Mouse (Mus musculus) limb, embryonic 15.5 days (tissue): ENCODE data around the gene Tjp3. TPM values are rescaled to one million over a fixed set of nuclear protein-coding genes. Genes with fewer than 3 reads are reported as not detected.

ENCODE experiments used
- ATAC-seq: fragments of 200-750 bp; cut with Nextera tagmentation; 2 replicates; pipeline ENCODE4 v1.8.0; 2017; ENCODE audit warnings: low read depth, moderate TSS enrichment; ENCODE audit not compliant: insufficient number of reproducible peaks, low FRiP score, low TSS enrichment
- H3K27ac ChIP-seq: fragments of 300-500 bp; sonication (generic); 2 replicates; pipeline ENCODE4 v1.5.1; 2015; ENCODE audit warnings: moderate library complexity, mild to moderate bottlenecking, inconsistent platforms
- H3K27me3 ChIP-seq: fragments of 300-500 bp; sonication (generic); 2 replicates; pipeline ENCODE4 v1.6.1; 2015; ENCODE audit warnings: inconsistent platforms
- H3K36me3 ChIP-seq: fragments of 300-500 bp; sonication (generic); 2 replicates; pipeline ENCODE4 v1.6.1; 2015; ENCODE audit warnings: inconsistent platforms
- H3K4me1 ChIP-seq: fragments of 300-500 bp; sonication (generic); 2 replicates; pipeline ENCODE4 v1.6.1; 2015; ENCODE audit warnings: inconsistent platforms
- H3K4me2 ChIP-seq: fragments of 300-500 bp; sonication (generic); 2 replicates; pipeline ENCODE4 v1.6.1; 2015; ENCODE audit warnings: mild to moderate bottlenecking, inconsistent platforms
- H3K4me3 ChIP-seq: fragments of 300-500 bp; sonication (generic); 2 replicates; pipeline ENCODE4 v1.5.1; 2015; ENCODE audit warnings: mild to moderate bottlenecking, inconsistent platforms
- H3K9ac ChIP-seq: fragments of 300-500 bp; sonication (generic); 2 replicates; pipeline ENCODE4 v1.6.1; 2015; ENCODE audit warnings: inconsistent platforms
- H3K9me3 ChIP-seq: fragments of 300-500 bp; sonication (generic); 2 replicates; pipeline ENCODE4 v1.6.1; 2016; ENCODE audit warnings: inconsistent platforms
- WGBS: fragments of 180-500 bp; shearing (Covaris S2); methylation state at CpG from one replicate; pipeline ENCODE4 v1.1.7; 2015; 5-methylcytosine and 5-hydroxymethylcytosine counted together
- polyA plus RNA-seq: library from polyadenylated mRNA; unstranded; fragments of >200 nt; fragmentation: Nextera tagmentation; extraction: Ambion mirVana; gene quantifications from 2 replicates; pipeline ENCODE4 v1.2.1, GENCODE M21; 2015

Tjp3 gene
- polyA plus RNA-seq, 1 experiment from 2014 or later = 9.9 TPM

- Histone ChIP-seq H3K27me3 (no peaks in the 10 kb centered on the region), H3K36me3 (peaks cover 62% of the 10 kb centered on the region), H3K9me3 (no peaks in the 10 kb centered on the region), H3K4me3 (peak overlapping the region; percentile 99; the same call in 1 of the 2 replicates), H3K9ac (no peak overlapping the region), H3K4me2 (0 out of 2 replicates have a peak overlapping the region, but pooled peaks have one; percentile 74), H3K27ac (peak overlapping the region; percentile 92), H3K4me1 (peaks cover 53% of the 10 kb centered on the region)
- WGBS = 87% methylated on average over 13 of the region's 13 CpGs
- no peak for ATAC-seq
Observed at GRCm38 (mm10) chr10:81318589-81319329, 27.4 kb upstream of the Tjp3 start.

DNA sequence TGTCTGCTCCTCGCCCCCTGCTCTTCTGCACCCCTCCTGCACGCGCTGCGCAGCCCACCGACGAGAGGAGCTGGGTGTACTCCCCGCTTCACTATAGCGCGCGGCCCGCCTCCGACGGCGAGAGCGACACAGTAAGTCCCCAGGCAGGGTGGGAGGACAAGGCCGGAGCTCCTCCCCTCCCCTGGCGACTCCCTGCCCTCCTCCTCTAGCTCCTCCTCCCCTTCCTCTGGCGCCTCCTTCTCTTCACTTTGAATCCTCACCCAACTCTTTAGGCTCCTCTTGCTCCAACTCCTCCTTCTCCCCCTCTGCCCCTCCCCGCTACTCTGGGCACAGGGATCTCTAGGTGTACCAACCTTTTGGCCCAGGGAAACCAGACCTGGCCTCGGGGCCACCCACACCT is 25.9 kb upstream of the Tjp3 start:
- H3K27ac ChIP-seq = peak overlapping the region; percentile 47; the same call in 1 of the 2 replicates
- peak overlapping the region; percentile 28 for H3K4me3 ChIP-seq
- peak overlapping the region; percentile 44 for H3K4me2 ChIP-seq
- ATAC-seq = no peak
- peaks cover 44% of the 10 kb centered on the region for H3K4me1 ChIP-seq
- 19% methylated on average over 19 of the region's 20 CpGs for WGBS
- no peaks in the 10 kb centered on the region for H3K27me3 ChIP-seq
- H3K36me3 ChIP-seq = peaks cover 62% of the 10 kb centered on the region
- H3K9ac ChIP-seq = peak overlapping the region; percentile 28; the same call in 1 of the 2 replicates
- no peaks in the 10 kb centered on the region for H3K9me3 ChIP-seq

- peaks cover 37% of the 10 kb centered on the region for H3K4me1 ChIP-seq
- H3K9me3 ChIP-seq = no peaks in the 10 kb centered on the region
- peaks cover 68% of the 10 kb centered on the region for H3K36me3 ChIP-seq
- H3K27me3 ChIP-seq = no peaks in the 10 kb centered on the region
- ATAC-seq = no peak
- WGBS = 54% methylated on average over 16 of the region's 16 CpGs
- peak overlapping the region; percentile 47; the same call in 1 of the 2 replicates for H3K27ac ChIP-seq
- H3K4me3 ChIP-seq = peak overlapping the region; percentile 28
- peak overlapping the region; percentile 44 for H3K4me2 ChIP-seq
- H3K9ac ChIP-seq = peak overlapping the region; percentile 28; the same call in 1 of the 2 replicates
Observed at GRCm38 (mm10) chr10:81316338-81317060, 25.1 kb upstream of the Tjp3 start.

DNA sequence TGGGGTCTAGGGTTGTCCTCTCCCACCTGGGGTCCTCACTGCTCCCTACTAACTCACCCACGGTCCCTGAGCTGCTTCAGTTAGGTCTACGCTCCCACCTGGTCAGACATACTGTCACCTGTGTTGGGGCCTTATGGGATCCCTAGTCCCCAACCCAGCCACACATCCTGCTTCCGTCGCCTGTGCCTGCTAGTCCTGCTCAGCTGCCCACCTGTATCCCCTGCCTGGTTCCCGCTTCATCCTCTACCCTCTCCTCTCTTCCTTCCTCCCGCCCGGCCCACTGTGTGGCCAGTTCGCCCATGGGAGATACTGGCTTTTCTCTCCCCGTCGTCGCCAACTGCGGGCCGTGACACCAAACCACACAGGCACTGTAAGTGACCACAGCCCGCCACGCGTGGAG is 24.2 kb upstream of the Tjp3 start:
- no peak for ATAC-seq
- Histone ChIP-seq H3K36me3 (peaks cover 77% of the 10 kb centered on the region), H3K4me2 (no peak overlapping the region)

DNA sequence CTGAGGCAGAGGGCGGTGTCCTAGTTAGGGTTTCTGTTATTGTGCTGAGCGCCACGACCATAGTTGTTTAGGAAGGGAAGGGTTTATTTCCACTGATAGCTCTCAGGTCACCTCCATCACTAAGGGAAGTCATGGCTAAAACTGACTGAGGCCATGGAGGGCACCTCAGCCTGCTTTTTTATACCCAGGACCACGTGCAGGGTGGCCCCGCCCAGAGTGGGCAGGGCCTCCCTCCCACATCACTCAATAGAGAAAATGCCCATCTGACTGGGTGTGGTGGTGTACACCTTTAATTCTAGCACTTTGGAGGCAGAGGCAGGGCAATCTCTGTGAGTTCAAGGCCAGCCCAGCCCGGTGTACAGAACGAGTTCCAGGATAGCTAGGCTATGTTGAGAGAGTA is 22.8 kb upstream of the Tjp3 start:
- ATAC-seq = no peak

More for the DNA sequence above, 24.2 kb upstream of the Tjp3 start:
- Histone ChIP-seq H3K9me3 (no peaks in the 10 kb centered on the region), H3K4me3 (no peak overlapping the region), H3K27ac (no peak overlapping the region), H3K9ac (no peak overlapping the region), H3K4me1 (peaks cover 37% of the 10 kb centered on the region), H3K27me3 (no peaks in the 10 kb centered on the region)
- WGBS = 93% methylated on average over 16 of the region's 16 CpGs

GRCm38 (mm10) chr10:81313581-81313980 is 22.2 kb upstream of the Tjp3 start:
- no peak overlapping the region for H3K9ac ChIP-seq
- no peak overlapping the region for H3K4me2 ChIP-seq
- 91% methylated on average over 13 of the region's 13 CpGs for WGBS
- no peak for ATAC-seq
- no peaks in the 10 kb centered on the region for H3K9me3 ChIP-seq
- H3K4me1 ChIP-seq = peaks cover 22% of the 10 kb centered on the region
- no peak overlapping the region for H3K4me3 ChIP-seq
- peaks cover 95% of the 10 kb centered on the region for H3K36me3 ChIP-seq
- H3K27ac ChIP-seq = no peak overlapping the region
- H3K27me3 ChIP-seq = no peaks in the 10 kb centered on the region

More for the DNA sequence above, 22.8 kb upstream of the Tjp3 start:
- peaks cover 28% of the 10 kb centered on the region for H3K4me1 ChIP-seq
- H3K9ac ChIP-seq = no peak overlapping the region
- H3K27me3 ChIP-seq = no peaks in the 10 kb centered on the region
- H3K27ac ChIP-seq = no peak overlapping the region
- no peaks in the 10 kb centered on the region for H3K9me3 ChIP-seq
- H3K4me2 ChIP-seq = no peak overlapping the region
- peaks cover 90% of the 10 kb centered on the region for H3K36me3 ChIP-seq
- 83% methylated on average over 7 of the region's 7 CpGs for WGBS
- no peak overlapping the region for H3K4me3 ChIP-seq

DNA sequence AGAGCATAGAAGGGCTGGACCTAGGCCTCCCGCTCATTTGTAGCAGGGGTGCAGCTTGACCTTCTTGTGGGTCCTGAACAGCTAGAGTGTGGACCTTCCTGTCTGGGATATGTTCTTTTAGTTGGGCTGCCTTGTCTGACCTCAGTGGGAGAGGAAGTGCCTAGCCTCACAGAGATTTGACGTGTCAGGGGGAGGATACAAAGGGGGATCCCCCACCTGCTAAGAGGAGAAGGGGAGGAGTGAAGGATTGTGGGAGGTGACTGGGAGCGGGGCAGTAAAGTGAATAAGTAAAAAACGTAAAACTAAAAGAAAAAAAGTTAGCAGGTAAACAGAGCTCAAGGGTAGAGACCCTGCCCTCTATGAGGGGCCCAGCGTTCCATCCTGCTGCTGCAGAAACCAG is 18.2 kb upstream of the Tjp3 start:
- Histone ChIP-seq H3K36me3 (peaks cover 90% of the 10 kb centered on the region), H3K9me3 (0 out of 2 replicates have a peak, but pooled peaks cover 3% of the 10 kb centered on the region), H3K4me2 (no peak overlapping the region), H3K27ac (no peak overlapping the region), H3K9ac (no peak overlapping the region), H3K4me3 (no peak overlapping the region), H3K27me3 (no peaks in the 10 kb centered on the region), H3K4me1 (0 out of 2 replicates have a peak, but pooled peaks cover 2% of the 10 kb centered on the region)
- 91% methylated on average over 5 of the region's 5 CpGs for WGBS
- no peak for ATAC-seq

DNA sequence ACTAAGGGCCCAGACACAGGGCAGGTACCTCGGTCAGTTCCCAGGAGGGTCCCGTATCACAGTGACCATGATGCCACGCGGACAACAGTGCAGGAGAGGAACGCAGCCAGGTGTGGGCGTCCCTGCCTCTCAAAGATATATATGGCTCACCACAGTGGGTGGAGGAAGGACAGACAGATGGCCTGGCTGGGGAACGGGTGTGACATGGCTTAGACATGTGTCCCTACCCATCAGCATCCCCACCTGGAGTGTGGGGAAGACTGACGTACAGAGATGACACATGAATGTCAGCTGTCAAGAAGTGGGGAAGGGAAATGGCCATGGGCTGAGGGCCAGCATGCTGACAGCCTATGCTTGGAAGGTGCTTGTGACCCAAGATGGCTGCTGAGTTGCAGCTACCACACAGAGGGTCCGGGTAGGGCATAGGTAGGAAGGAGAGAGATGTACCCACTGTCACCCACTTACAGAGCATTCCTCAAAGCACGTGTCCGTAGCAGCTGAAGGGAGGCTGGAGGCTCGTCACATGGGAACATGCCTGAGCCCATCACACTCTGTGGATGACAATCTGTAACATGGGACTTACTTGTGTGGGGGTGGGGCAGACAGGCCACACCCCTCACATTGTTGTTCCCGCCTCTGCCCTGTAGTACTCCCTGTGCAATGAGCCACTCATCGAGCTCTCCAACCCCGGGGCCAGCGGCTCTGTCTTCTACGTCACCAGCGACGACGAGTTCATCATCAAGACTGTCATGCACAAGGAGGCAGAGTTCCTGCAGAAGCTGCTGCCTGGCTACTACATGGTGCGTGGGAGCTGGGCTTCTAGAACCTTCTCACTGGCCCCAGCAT is 15.7 kb upstream of the Tjp3 start:
- H3K4me2 ChIP-seq = no peak overlapping the region
- peaks cover 21% of the 10 kb centered on the region for H3K4me1 ChIP-seq
- H3K27ac ChIP-seq = no peak overlapping the region
- H3K36me3 ChIP-seq = peaks cover 65% of the 10 kb centered on the region
- H3K9ac ChIP-seq = no peak overlapping the region
- no peak overlapping the region for H3K4me3 ChIP-seq
- H3K9me3 ChIP-seq = 0 out of 2 replicates have a peak, but pooled peaks cover 3% of the 10 kb centered on the region
- no peak for ATAC-seq
- H3K27me3 ChIP-seq = no peaks in the 10 kb centered on the region
- WGBS = 93% methylated on average over 21 of the region's 21 CpGs

DNA sequence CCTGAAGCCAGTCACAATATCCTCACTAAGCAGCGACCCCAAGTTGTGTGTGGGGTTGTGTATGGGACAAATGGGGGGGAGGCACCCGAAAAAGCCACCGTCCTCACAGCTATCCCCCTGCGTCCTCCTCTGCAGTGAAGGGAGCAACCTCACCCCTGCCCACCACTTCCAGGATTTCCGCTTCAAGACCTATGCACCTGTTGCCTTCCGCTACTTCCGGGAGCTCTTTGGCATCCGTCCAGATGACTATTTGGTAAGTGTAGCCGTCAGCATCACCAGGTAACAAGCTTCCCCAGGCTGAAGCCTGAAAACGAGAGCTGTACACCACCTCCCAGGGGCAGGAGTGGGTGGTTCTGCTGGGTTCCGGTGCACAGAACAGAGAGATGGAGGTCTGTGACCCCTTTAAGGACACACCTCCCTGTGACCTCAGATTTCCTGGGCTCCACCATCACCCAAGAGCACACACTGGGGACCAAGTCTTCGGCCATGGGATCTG is 14.8 kb upstream of the Tjp3 start:
- no peaks in the 10 kb centered on the region for H3K27me3 ChIP-seq
- H3K4me2 ChIP-seq = no peak overlapping the region
- H3K4me3 ChIP-seq = no peak overlapping the region
- ATAC-seq = no peak
- WGBS = 95% methylated on average over 12 of the region's 12 CpGs
- H3K9ac ChIP-seq = no peak overlapping the region
- peaks cover 23% of the 10 kb centered on the region for H3K4me1 ChIP-seq
- peaks cover 57% of the 10 kb centered on the region for H3K36me3 ChIP-seq
- H3K27ac ChIP-seq = no peak overlapping the region
- H3K9me3 ChIP-seq = 0 out of 2 replicates have a peak, but pooled peaks cover 3% of the 10 kb centered on the region

GRCm38 (mm10) chr10:81305663-81306062 is 14.3 kb upstream of the Tjp3 start:
- no peak for ATAC-seq
- Histone ChIP-seq H3K36me3 (peaks cover 51% of the 10 kb centered on the region), H3K9me3 (0 out of 2 replicates have a peak, but pooled peaks cover 3% of the 10 kb centered on the region), H3K9ac (no peak overlapping the region), H3K4me3 (no peak overlapping the region), H3K27ac (no peak overlapping the region), H3K4me2 (no peak overlapping the region), H3K4me1 (peaks cover 23% of the 10 kb centered on the region), H3K27me3 (no peaks in the 10 kb centered on the region)
- 92% methylated on average over 14 of the region's 14 CpGs for WGBS

DNA sequence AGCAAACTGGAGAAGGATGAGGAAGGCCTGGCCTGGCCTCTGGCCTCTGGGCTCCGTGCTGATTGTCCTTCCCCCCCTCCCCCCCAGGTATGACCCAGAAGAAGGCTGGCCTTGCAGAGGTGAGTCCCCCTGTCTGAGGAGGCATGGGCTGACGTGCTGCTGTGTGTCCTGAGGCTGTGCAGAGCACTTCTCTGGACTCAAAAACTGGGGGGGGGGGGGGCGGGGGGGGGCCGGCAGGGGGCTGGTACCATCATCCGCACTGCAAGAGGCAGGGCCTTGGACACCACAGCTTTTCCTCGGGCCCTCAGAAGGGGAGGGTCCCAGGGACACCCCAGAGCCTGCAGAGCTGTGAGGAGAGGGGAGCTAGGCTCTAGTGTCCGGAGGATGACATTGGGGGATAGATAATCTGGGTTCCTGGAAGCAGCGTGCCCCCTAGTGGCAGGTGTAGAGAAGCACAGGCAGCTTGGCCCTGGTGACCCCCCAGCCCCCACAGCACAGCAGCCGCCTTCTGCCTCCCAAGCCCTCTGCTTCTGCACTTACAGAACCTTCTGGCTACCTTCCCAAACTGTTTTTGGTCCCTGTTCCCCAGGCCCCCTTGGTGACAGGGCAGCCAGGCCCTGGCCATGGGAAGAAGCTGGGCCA is 13.3 kb upstream of the Tjp3 start:
- H3K36me3 ChIP-seq = peaks cover 42% of the 10 kb centered on the region
- H3K4me3 ChIP-seq = no peak overlapping the region
- H3K9me3 ChIP-seq = 0 out of 2 replicates have a peak, but pooled peaks cover 3% of the 10 kb centered on the region
- H3K27me3 ChIP-seq = no peaks in the 10 kb centered on the region
- no peak for ATAC-seq
- H3K4me1 ChIP-seq = peaks cover 23% of the 10 kb centered on the region
- no peak overlapping the region for H3K9ac ChIP-seq
- 32% methylated on average over 5 of the region's 9 CpGs for WGBS
- no peak overlapping the region for H3K4me2 ChIP-seq
- H3K27ac ChIP-seq = no peak overlapping the region
